Mouse (Mus musculus) cerebellum, adult 11 months (tissue): Measurements from ENCODE around the gene Prdx6b.

ENCODE experiments used
- DNase-seq: peaks from one replicate; pipeline ENCODE4 v3.0.0; 2022

Gene Prdx6b

DNA sequence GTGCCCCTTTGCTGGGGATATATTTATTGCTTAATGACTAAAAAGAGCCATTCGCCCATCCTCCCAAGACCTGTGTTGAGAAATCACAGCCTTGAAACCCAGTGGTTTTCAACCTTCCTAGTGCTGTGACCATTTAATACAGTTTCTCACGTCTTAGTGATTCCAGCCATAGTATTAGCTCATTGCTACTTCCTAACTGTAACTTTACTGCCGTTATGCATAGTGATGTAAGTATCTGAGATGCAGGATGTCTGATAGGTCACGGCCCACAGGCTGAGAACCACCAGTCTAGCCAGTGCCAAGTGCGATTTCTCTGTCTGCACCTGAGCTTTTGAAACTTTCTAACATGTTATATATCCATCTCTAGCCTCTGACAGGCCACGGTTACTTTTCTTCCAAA is 35.0 kb downstream of the Prdx6b start:
- DNase-seq, result no peak

DNA sequence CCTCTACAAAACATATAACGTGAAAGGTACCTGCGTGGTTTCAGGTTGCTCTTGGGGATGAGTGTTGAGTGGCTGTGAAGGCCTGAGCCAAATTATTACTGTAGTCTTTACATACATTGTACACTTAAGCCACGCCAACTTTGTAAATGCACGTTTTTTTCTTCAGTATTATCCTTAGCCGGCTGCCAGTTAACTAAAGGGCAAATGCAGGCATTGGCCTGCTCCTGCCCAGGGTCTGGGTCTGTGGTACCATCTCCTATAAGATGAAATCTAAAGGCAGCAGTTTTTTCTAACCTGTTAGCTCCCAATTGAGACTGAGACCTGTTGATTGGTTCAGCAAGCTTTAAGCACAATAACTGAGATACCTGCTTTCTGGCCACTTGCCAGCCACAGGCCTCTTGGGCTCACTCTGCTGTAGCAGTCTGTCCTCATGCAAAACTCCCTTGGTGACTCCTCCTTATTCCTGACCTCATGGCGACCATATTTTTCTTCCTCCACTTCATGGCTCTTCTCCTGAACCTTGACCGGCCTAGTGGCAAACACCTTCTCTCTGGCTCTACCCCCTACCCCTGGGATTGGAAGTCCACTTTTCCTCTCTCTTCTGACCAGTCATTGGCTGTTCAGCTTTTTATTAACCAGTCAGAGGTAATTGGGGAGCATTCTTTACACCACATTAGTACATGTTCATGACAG is 36.8 kb downstream of the Prdx6b start:
- DNase-seq, result no peak

DNA sequence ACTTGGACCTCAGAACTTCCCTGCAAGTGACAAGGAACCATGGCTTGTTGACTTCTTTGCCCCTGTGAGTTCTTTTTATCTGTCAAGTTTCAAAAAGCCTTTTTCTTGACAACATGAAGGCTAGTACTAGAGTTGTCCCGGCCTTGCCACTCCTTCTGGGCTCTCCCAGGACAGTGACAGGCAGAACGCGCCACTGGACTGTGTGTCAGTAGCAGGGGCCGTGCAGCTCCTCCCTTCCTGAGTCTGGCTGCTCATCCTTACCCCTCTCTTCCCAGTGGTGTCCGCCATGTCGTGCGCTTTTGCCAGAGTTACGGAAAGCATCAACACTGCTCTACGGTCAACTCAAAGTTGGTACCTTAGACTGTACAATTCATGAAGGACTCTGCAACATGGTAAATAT is 48.3 kb downstream of the Prdx6b start:
- DNase-seq, result no peak
